Mouse (Mus musculus): ENCODE results near the gene 4930404N11Rik. TPM values are rescaled to one million over a fixed set of nuclear protein-coding genes. Genes with fewer than 3 reads are reported as not detected.

The 4930404N11Rik gene
- polyA plus RNA-seq, 1 experiment from 2014 or later = 1.1 TPM

GRCm38 (mm10) chr10:81401521-81402226 lies 36.1 kb upstream of the 4930404N11Rik start:
- Histone ChIP-seq H3K9ac (peak overlapping the region; percentile 73), H3K4me1 (peaks cover 61% of the 10 kb centered on the region), H3K27ac (replicated peaks) (peak overlapping the region; percentile 96), H3K4me3 (peak overlapping the region; percentile 34), H3K4me2 (peak overlapping the region; percentile 63), H3K36me3 (peaks cover 82% of the 10 kb centered on the region), H3K27me3 (replicated peaks) (peaks cover 11% of the 10 kb centered on the region; the same call in 1 of the 2 replicates), H3K9me3 (no peaks in the 10 kb centered on the region)
- ATAC-seq (ENCODE audit: extremely low read depth, insufficient number of reproducible peaks, low FRiP score, low TSS enrichment) = peak; percentile 54
- 8% methylated on average over 18 of the region's 18 CpGs for WGBS

- H3K27me3 ChIP-seq (replicated peaks) = peaks cover 8% of the 10 kb centered on the region; the same call in 1 of the 2 replicates
- peak overlapping the region; percentile 96 for H3K27ac ChIP-seq (replicated peaks)
- H3K36me3 ChIP-seq = peaks cover 79% of the 10 kb centered on the region
- H3K9me3 ChIP-seq = no peaks in the 10 kb centered on the region
- no peak for ATAC-seq (ENCODE audit: extremely low read depth, insufficient number of reproducible peaks, low FRiP score, low TSS enrichment)
- H3K9ac ChIP-seq = peak overlapping the region; percentile 61
- H3K4me1 ChIP-seq = peaks cover 56% of the 10 kb centered on the region
- peak overlapping the region; percentile 63 for H3K4me2 ChIP-seq
- 30% methylated on average over 10 of the region's 10 CpGs for WGBS
- no peak overlapping the region for H3K4me3 ChIP-seq
Observed at GRCm38 (mm10) chr10:81401205-81401520, 35.5 kb upstream of the 4930404N11Rik start.

- peak overlapping the region; percentile 63 for H3K4me2 ChIP-seq
- ATAC-seq (ENCODE audit: extremely low read depth, insufficient number of reproducible peaks, low FRiP score, low TSS enrichment) = no peak
- H3K27me3 ChIP-seq (replicated peaks) = peaks cover 8% of the 10 kb centered on the region; the same call in 1 of the 2 replicates
- peaks cover 73% of the 10 kb centered on the region for H3K36me3 ChIP-seq
- 63% methylated on average over 22 of the region's 22 CpGs for WGBS
- peak overlapping the region; percentile 61 for H3K9ac ChIP-seq
- peaks cover 50% of the 10 kb centered on the region for H3K4me1 ChIP-seq
- no peak overlapping the region for H3K4me3 ChIP-seq
- H3K27ac ChIP-seq (replicated peaks) = peak overlapping the region; percentile 96
- H3K9me3 ChIP-seq = no peaks in the 10 kb centered on the region
Observed at GRCm38 (mm10) chr10:81400371-81401204, 35.0 kb upstream of the 4930404N11Rik start.

- H3K36me3 ChIP-seq = peaks cover 66% of the 10 kb centered on the region
- H3K27me3 ChIP-seq (replicated peaks) = peaks cover 8% of the 10 kb centered on the region; the same call in 1 of the 2 replicates
- H3K4me1 ChIP-seq = peaks cover 46% of the 10 kb centered on the region
- no peak overlapping the region for H3K9ac ChIP-seq
- 73% methylated on average over 18 of the region's 18 CpGs for WGBS
- no peaks in the 10 kb centered on the region for H3K9me3 ChIP-seq
- no peak overlapping the region for H3K27ac ChIP-seq (replicated peaks)
- no peak for ATAC-seq (ENCODE audit: extremely low read depth, insufficient number of reproducible peaks, low FRiP score, low TSS enrichment)
- no peak overlapping the region for H3K4me2 ChIP-seq
- no peak overlapping the region for H3K4me3 ChIP-seq
Observed at GRCm38 (mm10) chr10:81399798-81400308, 34.2 kb upstream of the 4930404N11Rik start.

- peaks cover 8% of the 10 kb centered on the region; the same call in 1 of the 2 replicates for H3K27me3 ChIP-seq (replicated peaks)
- ATAC-seq (ENCODE audit: extremely low read depth, insufficient number of reproducible peaks, low FRiP score, low TSS enrichment) = no peak
- 70% methylated on average over 5 of the region's 5 CpGs for WGBS
- H3K27ac ChIP-seq (replicated peaks) = no peak overlapping the region
- H3K9ac ChIP-seq = no peak overlapping the region
- peaks cover 42% of the 10 kb centered on the region for H3K4me1 ChIP-seq
- H3K4me3 ChIP-seq = no peak overlapping the region
- H3K4me2 ChIP-seq = no peak overlapping the region
- peaks cover 60% of the 10 kb centered on the region for H3K36me3 ChIP-seq
- no peaks in the 10 kb centered on the region for H3K9me3 ChIP-seq
Observed at GRCm38 (mm10) chr10:81399296-81399695, 33.7 kb upstream of the 4930404N11Rik start.

GRCm38 (mm10) chr10:81396749-81397148 lies 31.1 kb upstream of the 4930404N11Rik start:
- ATAC-seq (ENCODE audit: extremely low read depth, insufficient number of reproducible peaks, low FRiP score, low TSS enrichment) = no peak
- Histone ChIP-seq H3K4me1 (peaks cover 35% of the 10 kb centered on the region), H3K9ac (peak overlapping the region; percentile 50; the same call in 1 of the 2 replicates), H3K36me3 (peaks cover 43% of the 10 kb centered on the region), H3K4me3 (no peak overlapping the region), H3K27me3 (replicated peaks) (peaks cover 8% of the 10 kb centered on the region; the same call in 1 of the 2 replicates), H3K4me2 (no peak overlapping the region), H3K9me3 (no peaks in the 10 kb centered on the region), H3K27ac (replicated peaks) (no peak overlapping the region)
- 82% methylated on average over 5 of the region's 5 CpGs for WGBS

GRCm38 (mm10) chr10:81395865-81396264 lies 30.2 kb upstream of the 4930404N11Rik start:
- Histone ChIP-seq H3K4me2 (no peak overlapping the region), H3K36me3 (peaks cover 49% of the 10 kb centered on the region), H3K4me3 (no peak overlapping the region), H3K9me3 (no peaks in the 10 kb centered on the region), H3K9ac (no peak overlapping the region), H3K4me1 (peaks cover 26% of the 10 kb centered on the region), H3K27me3 (replicated peaks) (peaks cover 8% of the 10 kb centered on the region; the same call in 1 of the 2 replicates), H3K27ac (replicated peaks) (no peak overlapping the region)
- WGBS = 85% methylated on average over 4 of the region's 4 CpGs
- ATAC-seq (ENCODE audit: extremely low read depth, insufficient number of reproducible peaks, low FRiP score, low TSS enrichment) = no peak

- WGBS = 13% methylated on average over 5 of the region's 5 CpGs
- H3K27me3 ChIP-seq (replicated peaks) = peaks cover 4% of the 10 kb centered on the region; the same call in 1 of the 2 replicates
- ATAC-seq (ENCODE audit: extremely low read depth, insufficient number of reproducible peaks, low FRiP score, low TSS enrichment) = no peak
Observed at GRCm38 (mm10) chr10:81395127-81395526, 29.5 kb upstream of the 4930404N11Rik start.

GRCm38 (mm10) chr10:81393456-81394063 lies 27.9 kb upstream of the 4930404N11Rik start:
- 6% methylated on average over 19 of the region's 19 CpGs for WGBS
- peaks cover 34% of the 10 kb centered on the region for H3K4me1 ChIP-seq
- H3K36me3 ChIP-seq = peaks cover 35% of the 10 kb centered on the region
- H3K4me2 ChIP-seq = peak overlapping the region; percentile 71
- no peak for ATAC-seq (ENCODE audit: extremely low read depth, insufficient number of reproducible peaks, low FRiP score, low TSS enrichment)
- no peaks in the 10 kb centered on the region for H3K27me3 ChIP-seq (replicated peaks)
- peak overlapping the region; percentile 69 for H3K27ac ChIP-seq (replicated peaks)
- H3K9me3 ChIP-seq = no peaks in the 10 kb centered on the region
- peak overlapping the region; percentile 81 for H3K9ac ChIP-seq
- H3K4me3 ChIP-seq = peak overlapping the region; percentile 45

More at GRCm38 (mm10) chr10:81395127-81395526, 29.5 kb upstream of the 4930404N11Rik start:
- Histone ChIP-seq H3K27ac (replicated peaks) (no peak overlapping the region), H3K4me2 (no peak overlapping the region), H3K4me1 (peaks cover 21% of the 10 kb centered on the region), H3K36me3 (peaks cover 43% of the 10 kb centered on the region), H3K9me3 (no peaks in the 10 kb centered on the region), H3K9ac (no peak overlapping the region), H3K4me3 (no peak overlapping the region)

GRCm38 (mm10) chr10:81392781-81393185 lies 27.2 kb upstream of the 4930404N11Rik start, which contains the start of gene Smim24:
TSS of gene Smim24 (plus strand) at chr10:81393051.
- WGBS = 59% methylated on average over 14 of the region's 14 CpGs
- peak within 1 kb of the TSS; percentile 71 for H3K4me2 ChIP-seq
- no peaks in the 10 kb centered on the region for H3K27me3 ChIP-seq (replicated peaks)
- peaks cover 34% of the 10 kb centered on the region for H3K4me1 ChIP-seq
- H3K27ac ChIP-seq (replicated peaks) = peak within 1 kb of the TSS; percentile 69
- H3K4me3 ChIP-seq = peak within 1 kb of the TSS; percentile 45
- peak within 1 kb of the TSS; percentile 81 for H3K9ac ChIP-seq
- peaks cover 37% of the 10 kb centered on the region for H3K36me3 ChIP-seq
- H3K9me3 ChIP-seq = no peaks in the 10 kb centered on the region
- no peak for ATAC-seq (ENCODE audit: extremely low read depth, insufficient number of reproducible peaks, low FRiP score, low TSS enrichment)

GRCm38 (mm10) chr10:81392270-81392669 lies 26.7 kb upstream of the 4930404N11Rik start:
- no peak for ATAC-seq (ENCODE audit: extremely low read depth, insufficient number of reproducible peaks, low FRiP score, low TSS enrichment)
- Histone ChIP-seq H3K4me3 (no peak overlapping the region), H3K27ac (replicated peaks) (no peak overlapping the region), H3K9ac (peak overlapping the region; percentile 81; the same call in 1 of the 2 replicates), H3K27me3 (replicated peaks) (no peaks in the 10 kb centered on the region), H3K4me1 (peaks cover 34% of the 10 kb centered on the region), H3K9me3 (no peaks in the 10 kb centered on the region), H3K4me2 (no peak overlapping the region), H3K36me3 (peaks cover 37% of the 10 kb centered on the region)
- 77% methylated on average over 6 of the region's 6 CpGs for WGBS

Data from heart, embryonic 13.5 days (tissue).